Mouse (Mus musculus) G1E (cell line): ENCODE results near the gene Hdhd3.

ENCODE experiments used
- CTCF ChIP-seq: IDR thresholded peaks from 2 replicates; pipeline ENCODE4 v1.5.1; 2012; ENCODE audit warnings: low read depth, low read length, inconsistent platforms, mixed read lengths
- GATA1 ChIP-seq: IDR thresholded peaks from 2 replicates; pipeline ENCODE4 v1.6.1; 2012; ENCODE audit warnings: borderline replicate concordance, low read length, inconsistent platforms, mixed read lengths
- TAL1 ChIP-seq: conservative IDR thresholded peaks from 2 replicates; pipeline ENCODE4 v1.6.1; 2012; ENCODE audit warnings: low read depth, low read length, inconsistent platforms, mixed read lengths

GRCm38 (mm10) chr4:62454995-62455394 lies 48.3 kb downstream of the Hdhd3 start:
- peak; percentile 27; the same call in 1 of the 2 replicates for TF ChIP-seq CTCF
- TF ChIP-seq GATA1: no peak
- no peak for TF ChIP-seq TAL1
